Mouse (Mus musculus): ENCODE results near the gene Urgcp.

- TF ChIP-seq POU5F1 (IDR thresholded peaks at IDR 0.05; ENCODE audit: borderline replicate concordance, low read length) (no peak), CTCF (conservative IDR thresholded peaks at IDR 0.05; ENCODE audit: low read length) (no peak), NANOG (IDR thresholded peaks at IDR 0.05; ENCODE audit: borderline replicate concordance, low read length) (no peak)
Measured at GRCm38 (mm10) chr11:5795706-5796105, 33.5 kb upstream of the Urgcp start.

All from E14TG2a.4 (cell line).